Mouse (Mus musculus): ENCODE measurements around the gene Ccin. TPM values are rescaled to one million over a fixed set of nuclear protein-coding genes. Genes with fewer than 3 reads are reported as not detected.
A peak's percentile ranks its signal among the peaks of the same experiment; 100 is the strongest.

The Ccin gene
- total RNA-seq, 2 experiments from 2014 or later: not detected

- intact Hi-C loops (cut with DNase I): no loop called here
- DNase-seq (ENCODE audit: extremely low spot score in 1 of 2, low spot score in 2 of 2): no peak
These were observed 21.5 kb downstream of the Ccin start for GRCm38 (mm10) chr4:44004623-44005409.

DNA sequence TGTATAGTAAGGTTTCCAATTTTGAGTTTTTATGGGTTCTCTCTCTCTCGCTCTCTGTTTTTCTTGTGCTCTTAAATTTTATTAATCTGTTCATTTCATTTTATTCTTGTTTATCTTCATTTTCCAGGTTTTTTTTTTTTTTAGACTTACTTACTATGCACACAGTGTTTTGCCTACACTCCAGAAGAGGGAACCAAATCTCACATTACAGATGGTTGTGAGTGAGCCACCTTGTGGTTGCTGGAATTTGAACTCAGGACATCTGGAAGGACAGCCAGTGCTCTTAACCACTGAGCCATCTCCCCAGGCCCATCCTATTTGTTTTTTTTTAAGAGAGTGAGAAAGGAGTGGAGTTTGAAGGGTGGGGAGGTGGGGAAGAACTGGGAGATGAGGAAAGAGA, 26.9 kb downstream of the Ccin start:
- intact Hi-C loops (cut with DNase I): no loop called here
- no peak for DNase-seq (ENCODE audit: extremely low spot score in 1 of 2, low spot score in 2 of 2)

DNA sequence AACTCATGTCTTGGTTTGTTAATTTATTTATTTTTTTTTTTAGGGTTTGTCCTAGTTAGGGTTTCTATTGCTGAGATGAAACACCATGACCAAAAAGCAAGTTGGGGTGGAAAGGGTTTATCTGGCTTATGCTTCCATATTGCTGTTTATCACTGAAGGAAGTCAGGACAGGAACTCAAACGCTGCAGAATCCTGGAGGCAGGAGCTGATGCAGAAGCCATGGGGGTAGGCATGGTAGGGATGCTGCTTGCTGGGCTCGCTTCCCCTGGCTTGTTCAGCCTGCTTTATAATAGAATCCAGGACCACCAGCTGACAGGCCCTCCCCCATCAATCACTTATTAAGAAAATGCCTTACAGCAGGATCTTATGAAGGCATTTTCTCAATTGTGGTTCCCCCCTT, 27.6 kb downstream of the Ccin start:
- no peak for DNase-seq (ENCODE audit: extremely low spot score in 1 of 2, low spot score in 2 of 2)
- intact Hi-C loops (cut with DNase I): no loop called here

- intact Hi-C loops (cut with DNase I): no loop called here
- DNase-seq (ENCODE audit: extremely low spot score in 1 of 2, low spot score in 2 of 2): no peak
These were observed 28.5 kb downstream of the Ccin start for GRCm38 (mm10) chr4:44011799-44012198.

DNA sequence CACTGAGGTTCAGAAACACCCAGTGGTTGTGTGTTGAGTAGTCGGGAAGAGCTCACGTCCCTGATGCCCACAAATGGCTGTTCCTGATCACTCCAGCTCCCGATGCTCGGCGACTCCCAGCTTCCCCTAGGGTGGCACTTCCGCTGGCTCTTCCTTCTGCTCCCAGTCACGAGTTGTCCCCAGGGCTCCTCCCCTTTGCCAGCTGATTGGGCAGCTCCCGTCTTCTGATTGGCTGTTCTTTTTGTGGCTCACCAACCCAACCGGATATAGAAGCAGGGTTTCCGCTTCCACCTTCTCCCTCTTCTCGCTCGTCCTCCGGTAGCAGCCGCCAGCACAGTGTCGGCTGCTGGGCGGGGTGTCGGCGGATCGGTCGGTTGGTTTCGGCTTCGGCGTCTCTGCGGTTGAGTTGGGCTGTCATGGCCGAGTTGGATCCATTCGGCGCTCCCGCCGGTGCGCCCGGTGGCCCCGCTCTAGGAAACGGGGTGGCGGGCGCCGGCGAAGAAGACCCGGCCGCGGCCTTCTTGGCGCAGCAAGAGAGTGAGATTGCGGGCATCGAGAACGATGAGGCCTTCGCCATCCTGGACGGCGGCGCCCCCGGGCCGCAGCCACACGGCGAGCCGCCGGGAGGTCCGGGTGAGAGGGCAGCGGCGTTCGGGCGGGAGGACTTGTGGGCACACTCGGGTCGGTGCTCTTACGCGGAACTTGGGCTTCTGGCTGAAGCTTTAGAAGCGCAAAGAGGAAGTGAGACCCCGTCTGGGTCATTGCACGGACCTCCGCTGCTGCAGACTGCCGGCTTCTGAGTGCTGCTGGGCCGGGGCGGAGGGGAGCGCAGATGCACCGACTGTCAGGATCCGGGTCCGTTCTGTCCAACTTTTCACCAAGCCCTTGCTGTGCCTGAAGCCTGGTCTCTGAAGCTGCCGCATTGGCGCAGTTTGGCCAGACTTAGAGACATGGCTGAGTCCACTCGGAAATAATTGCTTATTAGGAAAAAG, 29.4 kb downstream of the Ccin start:
- peak; percentile 95 to 96 for DNase-seq (ENCODE audit: extremely low spot score in 1 of 2, low spot score in 2 of 2)
- intact Hi-C loops (cut with DNase I): no loop called here

DNA sequence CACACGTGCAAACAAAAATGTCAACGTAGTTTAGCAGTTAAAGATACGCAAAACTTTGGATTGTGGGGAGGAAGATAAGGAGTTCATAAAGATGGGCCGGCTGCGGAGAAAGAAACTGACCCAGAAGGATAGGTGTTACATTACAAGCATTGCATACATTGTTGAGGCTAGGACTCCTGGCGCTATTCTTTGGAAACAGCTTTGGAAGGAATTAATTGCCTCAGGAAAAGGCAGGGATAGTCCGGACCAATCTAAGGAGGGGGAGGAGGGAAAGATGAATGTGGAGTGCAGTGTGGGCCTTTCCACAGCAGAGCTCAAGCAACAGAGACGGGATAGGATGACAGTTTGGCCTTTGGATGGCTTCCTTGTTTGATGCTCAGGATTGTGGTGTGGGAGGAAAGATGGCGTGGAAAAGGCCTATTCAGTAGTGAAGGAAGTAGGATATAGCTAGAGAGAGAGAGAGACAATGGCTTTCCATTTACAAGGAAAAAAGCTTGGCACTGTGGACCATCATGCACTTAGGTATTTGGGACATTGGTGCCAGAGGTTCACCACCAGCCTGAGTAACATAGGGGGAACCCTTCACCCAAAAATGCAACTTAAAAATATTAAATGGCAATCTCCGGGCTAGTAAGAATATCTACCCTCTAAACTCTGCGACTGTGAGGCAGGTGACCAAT, 30.2 kb downstream of the Ccin start:
- intact Hi-C loops (cut with DNase I): no loop called here
- DNase-seq (ENCODE audit: extremely low spot score in 1 of 2, low spot score in 2 of 2): no peak

- intact Hi-C loops (cut with DNase I): no loop called here
- no peak for DNase-seq (ENCODE audit: extremely low spot score in 1 of 2, low spot score in 2 of 2)
These were observed 32.8 kb downstream of the Ccin start for GRCm38 (mm10) chr4:44016071-44016470.

GRCm38 (mm10) chr4:44016791-44017190, 33.5 kb downstream of the Ccin start:
- no peak for DNase-seq (ENCODE audit: extremely low spot score in 1 of 2, low spot score in 2 of 2)
- intact Hi-C loops (cut with DNase I): no loop called here

DNA sequence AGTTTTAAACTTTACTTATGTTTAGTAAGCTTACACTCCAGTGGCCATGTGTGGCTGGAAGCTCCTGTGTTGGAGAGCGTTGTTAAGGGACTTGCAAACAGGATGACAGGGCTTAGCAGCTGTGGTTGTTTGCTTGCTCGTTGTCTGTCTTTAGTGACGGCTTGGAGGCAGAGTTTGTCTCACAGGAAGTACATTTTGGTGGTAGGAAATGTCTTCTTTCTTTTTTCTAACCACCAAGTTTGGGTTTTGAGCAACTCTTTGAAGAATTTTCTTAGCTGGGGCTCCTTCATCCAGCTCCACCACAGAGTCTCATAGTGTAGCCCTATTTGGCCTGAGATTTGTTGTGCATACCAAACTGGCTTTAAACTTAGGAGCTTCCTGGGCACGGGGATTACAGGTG, 39.0 kb downstream of the Ccin start:
- DNase-seq (ENCODE audit: extremely low spot score in 1 of 2, low spot score in 2 of 2): no peak
- intact Hi-C loops (cut with DNase I): no loop called here

GRCm38 (mm10) chr4:44022766-44023165, 39.5 kb downstream of the Ccin start:
- intact Hi-C loops (cut with DNase I): no loop called here
- DNase-seq (ENCODE audit: extremely low spot score in 1 of 2, low spot score in 2 of 2): no peak

DNA sequence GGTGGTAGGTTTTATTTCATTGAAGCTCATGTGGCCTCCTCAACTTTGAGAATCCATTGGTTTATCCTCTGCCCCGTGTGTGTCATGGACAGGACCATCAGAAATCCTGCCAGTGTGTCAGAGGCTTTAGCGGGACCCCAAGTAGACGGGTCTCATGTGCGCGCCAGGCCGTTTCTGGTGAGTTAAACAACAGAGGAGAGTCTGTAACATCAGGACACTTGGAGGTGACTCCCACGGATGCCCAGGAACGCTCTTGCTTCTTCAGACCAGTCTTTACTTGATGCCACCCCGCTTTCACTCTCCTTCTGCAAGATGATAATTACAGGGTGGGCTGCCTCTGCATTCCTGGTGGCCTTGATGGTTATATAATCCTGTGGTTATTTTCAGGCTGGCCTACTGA, 40.4 kb downstream of the Ccin start:
- intact Hi-C loops (cut with DNase I): no loop called here
- no peak for DNase-seq (ENCODE audit: extremely low spot score in 1 of 2, low spot score in 2 of 2)

DNA sequence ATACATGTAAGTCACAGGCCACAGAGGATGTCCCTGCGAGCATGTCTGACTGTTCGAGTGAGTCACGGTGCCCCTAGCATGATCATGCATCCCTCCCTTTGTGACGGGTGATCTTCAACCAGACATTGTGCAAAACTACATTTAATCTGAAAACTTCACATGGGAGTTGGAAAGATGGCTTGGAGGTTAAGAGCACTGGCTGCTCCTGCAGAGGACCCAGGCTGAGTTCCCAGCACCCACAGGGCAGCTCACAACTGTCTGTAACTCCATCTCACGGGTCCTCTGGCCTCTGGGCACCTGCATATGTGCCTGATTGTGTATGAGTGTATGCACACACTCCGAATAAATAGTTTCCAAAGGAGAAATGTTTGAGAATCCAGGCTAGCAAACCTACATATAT, 41.0 kb downstream of the Ccin start:
- no peak for DNase-seq (ENCODE audit: extremely low spot score in 1 of 2, low spot score in 2 of 2)
- intact Hi-C loops (cut with DNase I): no loop called here

DNA sequence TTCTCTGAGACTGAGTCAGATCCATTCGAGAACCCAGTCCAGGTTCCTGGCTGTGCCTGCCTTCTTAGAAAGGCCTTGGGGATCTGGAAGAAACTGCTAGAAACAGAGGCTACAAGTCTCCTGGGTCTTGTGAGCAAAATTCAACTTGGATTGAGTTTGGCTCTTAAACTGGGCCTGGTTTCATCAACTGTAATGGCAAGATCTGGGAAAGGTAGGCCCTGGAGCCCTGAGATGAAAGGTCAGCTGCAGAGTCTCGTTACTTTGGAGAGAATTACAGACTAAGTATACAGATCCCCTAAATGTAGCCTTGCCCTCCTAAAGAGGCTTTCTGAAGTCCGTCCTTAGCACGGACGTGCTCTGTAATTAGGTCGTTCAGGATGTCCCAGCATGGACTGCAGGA, 42.3 kb downstream of the Ccin start:
- intact Hi-C loops (cut with DNase I): no loop called here
- no peak for DNase-seq (ENCODE audit: extremely low spot score in 1 of 2, low spot score in 2 of 2)

- DNase-seq (ENCODE audit: extremely low spot score in 1 of 2, low spot score in 2 of 2): no peak
These were observed 45.2 kb downstream of the Ccin start for GRCm38 (mm10) chr4:44028303-44029135.

GRCm38 (mm10) chr4:44029661-44030066, 46.4 kb downstream of the Ccin start:
- intact Hi-C loops (cut with DNase I): no loop called here
- DNase-seq (ENCODE audit: extremely low spot score in 1 of 2, low spot score in 2 of 2): no peak

More at GRCm38 (mm10) chr4:44028303-44029135, 45.2 kb downstream of the Ccin start:
- intact Hi-C loops (cut with DNase I): no loop called here

GRCm38 (mm10) chr4:44031521-44031920, 48.2 kb downstream of the Ccin start:
- DNase-seq (ENCODE audit: extremely low spot score in 1 of 2, low spot score in 2 of 2): peak; percentile 46 to 49
- intact Hi-C loops (cut with DNase I): no loop called here
